In genomic region chr9:27286859-27287258, GRCm38 (mm10) we compare ENCODE assay signal across 16 mouse cellular contexts. TPM values are rescaled to one million over a fixed set of nuclear protein-coding genes. Genes with fewer than 3 reads are reported as not detected.
"Had no signal": no experiment of that assay in that cellular context is flagged by ENCODE, and none has a peak within 500 bp of the region (broad histone marks: within the 10 kb centered on the region; RNA-seq: fewer than 3 reads in every experiment).

No protein-coding gene starts in this region.

- H3K36me3 ChIP-seq: embryonic facial prominence, embryonic 12.5 days; embryonic facial prominence, embryonic 13.5 days; embryonic facial prominence, embryonic 15.5 days; forebrain, embryonic 10.5 days; forebrain, embryonic 12.5 days; forebrain, embryonic 15.5 days had no signal

- ATAC-seq: forebrain, embryonic 14.5 days; forebrain, embryonic 15.5 days; forebrain, embryonic 16.5 days; forebrain, postnatal 0 days had no signal

- H3K27ac ChIP-seq: embryonic facial prominence, embryonic 12.5 days; embryonic facial prominence, embryonic 13.5 days; embryonic facial prominence, embryonic 15.5 days; forebrain, embryonic 10.5 days; forebrain, embryonic 12.5 days; forebrain, embryonic 13.5 days; forebrain, embryonic 15.5 days; gastrocnemius, adult 2 months; heart, adult 2 months had no signal

- DNase-seq: gastrocnemius, postnatal 25 days; gastrocnemius, postnatal 36 days; heart, adult 11 months had no signal

- H3K9me3 ChIP-seq: embryonic facial prominence, embryonic 12.5 days; embryonic facial prominence, embryonic 13.5 days; embryonic facial prominence, embryonic 15.5 days; forebrain, embryonic 10.5 days; forebrain, embryonic 12.5 days; forebrain, embryonic 13.5 days; forebrain, embryonic 15.5 days had no signal

- H3K27me3 ChIP-seq: embryonic facial prominence, embryonic 12.5 days; embryonic facial prominence, embryonic 13.5 days; embryonic facial prominence, embryonic 15.5 days; forebrain, embryonic 15.5 days had no signal

- H3K9ac ChIP-seq: embryonic facial prominence, embryonic 12.5 days; embryonic facial prominence, embryonic 13.5 days; embryonic facial prominence, embryonic 15.5 days; forebrain, embryonic 12.5 days; forebrain, embryonic 13.5 days; forebrain, embryonic 15.5 days; forebrain, postnatal 0 days had no signal

- H3K4me3 ChIP-seq: embryonic facial prominence, embryonic 12.5 days; embryonic facial prominence, embryonic 13.5 days; embryonic facial prominence, embryonic 15.5 days; erythroblast, embryonic 14.5 days; forebrain, embryonic 10.5 days; forebrain, embryonic 12.5 days; forebrain, embryonic 13.5 days; forebrain, embryonic 15.5 days; gastrocnemius, adult 2 months; heart, adult 2 months had no signal

- H3K4me2 ChIP-seq: embryonic facial prominence, embryonic 12.5 days; embryonic facial prominence, embryonic 13.5 days; embryonic facial prominence, embryonic 15.5 days; forebrain, embryonic 12.5 days; forebrain, embryonic 13.5 days; forebrain, embryonic 15.5 days had no signal

RNA-seq across cellular contexts. Expression of gene Igsf9b, which starts 12.1 kb away (rescaled TPM):
- polyA plus RNA-seq: erythroblast, embryonic 14.5 days had no signal
